Mouse (Mus musculus) heart, postnatal 10 days (tissue): ENCODE measurements around the gene Gm28961. TPM values are rescaled to one million over a fixed set of nuclear protein-coding genes. Genes with fewer than 3 reads are reported as not detected.
"Not testable (repeated sequence)": the region's sequence is repeated elsewhere in the genome, so short reads cannot be mapped to it uniquely, and the experiment has no call there.

Experiments
- DNase-seq, 2 experiments: peaks; one replicate each; pipeline ENCODE4 v3.0.0; 2021
- intact Hi-C: fragments of 180-260 bp; cut with DNase I; formaldehyde crosslinking; loops from one replicate; pipeline ENCODE4 v1.15.1; 2025
- total RNA-seq, 2 experiments: library from RNA; stranded (reverse); gene quantifications; 2 replicates each; pipeline ENCODE4 v1.2.3; 2021

Gene Gm28961
- not detected for total RNA-seq

DNA sequence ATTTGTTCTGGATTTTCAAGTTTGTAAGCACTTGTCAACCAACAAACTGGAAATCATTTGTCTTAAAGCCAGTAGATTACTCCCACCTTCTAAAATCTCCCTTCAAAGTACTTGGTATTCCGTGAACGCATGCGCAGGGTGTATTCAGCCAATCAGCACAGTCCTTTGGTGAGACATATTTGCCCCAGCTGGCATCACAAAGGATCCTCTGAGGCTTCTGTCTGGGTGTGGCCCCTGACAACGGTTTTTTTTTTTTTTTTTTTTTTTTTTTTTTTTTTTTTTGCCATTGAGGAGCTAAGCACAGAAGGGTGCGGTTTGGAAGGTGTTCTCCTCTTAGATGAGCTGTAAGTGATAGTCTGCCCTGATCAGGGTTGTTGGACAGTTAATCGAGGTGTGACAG lies at the start of gene Gm28961:
Gene Gm28961, plus strand, starts transcription at position 301 of the 400 bp plus-strand sequence.
- DNase-seq, intact Hi-C loops: not testable (repeated sequence)

Other genes starting within 250 kb of the Gm28961 start
- gene Gm21943, start 172.0 kb upstream of the Gm28961 start, total RNA-seq, result not detected